Mouse (Mus musculus) liver (tissue): ENCODE measurements around the gene Cyp2g1.
A peak's percentile ranks its signal among the peaks of the same experiment; 100 is the strongest.
"Not testable (repeated sequence)": the region's sequence is repeated elsewhere in the genome, so short reads cannot be mapped to it uniquely, and the experiment has no call there.

ENCODE experiments used
- DNase-seq: peaks from one replicate; pipeline ENCODE4 v3.0.0-alpha.2; 2020; ENCODE audit warnings: mixed read lengths

Cyp2g1 gene

GRCm38 (mm10) chr7:26808592-26808991 lies at the start of gene Cyp2g1:
Gene Cyp2g1, plus strand, starts transcription at chr7:26808892.
- no peak for DNase-seq

GRCm38 (mm10) chr7:26767084-26767483 lies 41.6 kb upstream of the Cyp2g1 start:
- DNase-seq = no peak

DNA sequence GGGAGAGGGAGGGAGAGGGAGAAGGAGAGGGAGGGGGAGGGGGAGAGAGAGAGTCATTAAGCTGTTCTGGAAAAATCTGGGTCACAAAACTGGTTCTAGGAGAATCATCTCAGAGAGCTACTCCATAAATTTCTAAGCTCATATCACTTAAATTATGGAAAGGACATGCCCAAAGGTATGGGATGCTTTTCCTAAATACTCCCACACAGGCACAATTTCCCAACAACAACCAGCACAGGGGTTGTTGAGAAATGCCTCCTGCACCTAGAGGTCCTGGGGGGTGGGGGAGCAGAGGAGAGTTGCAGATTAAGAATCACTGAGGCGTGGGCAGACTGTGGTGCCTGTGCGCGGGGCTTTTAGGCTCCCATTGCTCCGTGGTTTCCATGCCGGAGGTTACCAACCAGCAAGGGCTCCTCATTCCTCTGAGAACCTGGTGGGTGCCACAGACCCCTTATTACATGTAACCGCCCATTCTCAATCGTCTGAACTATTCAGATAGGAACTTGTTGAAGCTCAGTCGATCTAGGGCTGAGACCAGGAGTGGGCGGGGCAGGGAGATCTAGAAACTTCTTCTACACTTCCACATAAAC lies 38.7 kb upstream of the Cyp2g1 start:
- no peak for DNase-seq

DNA sequence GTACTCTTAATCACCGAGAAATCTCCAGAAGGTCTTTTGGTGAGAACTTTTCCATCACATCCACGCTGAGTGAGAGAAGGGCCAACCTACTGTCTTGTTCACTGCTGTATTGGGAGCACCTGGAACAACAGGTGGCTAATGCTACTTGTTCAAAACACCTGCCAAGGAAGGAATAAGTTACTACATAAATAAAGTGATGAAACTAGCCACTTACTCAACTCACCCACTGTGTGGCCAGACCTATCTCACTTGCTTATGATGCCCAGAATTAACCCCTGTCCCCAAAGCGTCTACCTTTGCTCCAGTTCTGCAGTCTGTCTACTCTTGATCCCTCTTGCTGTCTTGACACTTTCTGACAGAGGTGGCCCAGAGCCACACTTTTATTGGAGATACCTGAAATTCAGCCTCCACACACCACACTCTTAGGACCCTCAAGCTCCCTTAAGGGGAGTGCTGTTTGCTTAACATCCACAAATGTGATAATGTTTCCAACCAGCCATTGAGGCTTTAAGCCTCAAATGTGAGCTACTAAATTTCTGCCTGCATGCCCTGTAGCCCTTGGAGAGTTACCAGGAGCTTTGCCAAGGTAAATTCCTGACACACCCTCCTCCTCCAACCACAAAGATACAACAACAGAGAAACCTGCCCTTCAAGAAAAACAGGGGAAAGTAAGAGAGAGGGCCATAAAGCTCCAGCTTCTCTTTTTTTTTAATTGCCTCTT lies 35.7 kb upstream of the Cyp2g1 start:
- no peak for DNase-seq

GRCm38 (mm10) chr7:26775866-26776265 lies 32.8 kb upstream of the Cyp2g1 start:
- DNase-seq = no peak

GRCm38 (mm10) chr7:26777806-26778205 lies 30.9 kb upstream of the Cyp2g1 start:
- no peak for DNase-seq

DNA sequence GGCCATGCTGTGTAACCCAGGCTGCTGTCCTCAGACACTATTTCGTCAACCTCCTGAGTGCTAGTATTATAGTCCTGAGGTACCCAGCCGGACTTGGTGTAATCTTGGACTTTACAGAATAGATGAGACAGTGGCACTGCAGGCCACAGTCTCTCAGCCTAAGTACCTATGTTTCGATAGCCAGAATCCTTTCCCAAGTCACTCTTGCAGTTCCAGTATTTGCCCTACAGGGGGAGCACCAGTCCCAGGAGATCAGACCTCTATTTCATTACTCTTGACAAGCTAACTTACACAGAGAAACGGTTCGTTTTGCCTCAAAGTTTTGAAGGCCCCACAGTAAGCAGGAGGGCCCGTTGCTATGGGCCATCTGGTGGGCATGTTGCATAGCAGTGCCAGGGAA lies 30.2 kb upstream of the Cyp2g1 start:
- DNase-seq = peak; percentile 54

DNA sequence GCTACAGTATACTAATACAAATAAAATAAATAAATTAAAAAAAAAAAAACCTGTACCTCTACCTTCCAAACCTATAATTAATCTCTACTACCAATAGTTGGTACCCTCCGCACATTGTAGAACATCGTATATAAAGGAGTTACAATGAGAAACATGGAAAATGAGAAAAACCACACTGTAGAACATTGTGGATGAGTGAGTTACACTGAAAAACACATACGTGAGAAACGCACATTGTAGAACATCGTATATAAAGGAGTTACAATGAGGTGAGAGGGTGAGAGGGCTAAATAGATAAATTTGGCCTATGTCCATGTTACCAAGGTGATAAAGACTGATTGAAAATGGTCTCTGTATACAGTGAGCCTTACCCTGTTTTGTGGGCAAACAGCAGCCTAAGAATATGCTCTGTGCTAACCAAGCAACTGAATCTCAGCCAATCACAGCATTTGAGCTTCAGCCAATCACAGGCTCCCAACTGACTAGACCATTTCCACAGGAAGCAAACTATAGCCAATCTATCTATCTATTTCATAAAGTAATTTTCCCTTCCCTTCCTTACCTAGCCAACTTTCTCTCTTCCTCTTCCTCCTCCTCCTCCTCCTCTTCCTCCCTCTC lies 28.8 kb upstream of the Cyp2g1 start:
- DNase-seq = no peak

DNA sequence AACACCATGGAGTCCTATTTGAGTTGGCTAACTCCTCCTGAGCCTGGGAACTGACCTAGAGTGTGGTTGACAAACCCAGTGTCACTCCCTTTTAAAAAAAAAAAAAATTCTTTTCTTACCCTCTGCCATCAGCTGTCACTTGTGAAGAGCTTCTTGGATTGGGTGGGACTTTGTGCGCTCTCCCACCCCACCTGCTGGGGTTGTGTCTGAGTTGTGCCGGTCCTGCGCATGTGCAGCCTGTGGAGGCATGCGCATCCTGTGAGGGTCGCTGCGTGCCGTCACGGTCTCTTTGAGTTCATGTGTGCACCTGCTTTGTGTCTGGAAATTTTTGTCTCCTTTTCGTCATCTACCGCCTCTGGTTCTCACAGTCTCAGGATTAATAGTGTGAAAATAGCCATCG lies 28.2 kb upstream of the Cyp2g1 start:
- no peak for DNase-seq

GRCm38 (mm10) chr7:26780998-26781766 lies 27.5 kb upstream of the Cyp2g1 start:
- DNase-seq = no peak

DNA sequence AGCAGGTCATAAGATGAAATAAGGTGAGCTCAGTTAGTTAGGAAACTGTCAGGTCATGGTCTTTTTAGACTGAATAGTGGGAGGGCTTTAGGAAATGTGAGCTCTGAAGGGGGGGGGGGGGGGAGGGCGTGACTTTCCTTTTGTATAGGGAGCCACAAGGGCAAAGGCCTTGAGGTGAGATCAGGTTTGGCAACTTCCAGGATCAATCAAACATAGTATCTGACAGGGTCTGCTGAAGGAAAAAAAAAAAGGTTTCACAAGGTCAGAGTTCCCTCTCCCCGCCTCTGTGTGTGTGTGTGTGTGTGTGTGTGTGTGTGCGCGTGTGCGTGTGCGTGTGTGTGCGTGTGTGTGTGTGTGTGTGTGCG lies 26.9 kb upstream of the Cyp2g1 start:
- DNase-seq = peak; percentile 27

GRCm38 (mm10) chr7:26783163-26783562 lies 25.5 kb upstream of the Cyp2g1 start:
- DNase-seq = no peak

- not testable (repeated sequence) for DNase-seq
Observed at GRCm38 (mm10) chr7:26786013-26786412, 22.7 kb upstream of the Cyp2g1 start.

DNA sequence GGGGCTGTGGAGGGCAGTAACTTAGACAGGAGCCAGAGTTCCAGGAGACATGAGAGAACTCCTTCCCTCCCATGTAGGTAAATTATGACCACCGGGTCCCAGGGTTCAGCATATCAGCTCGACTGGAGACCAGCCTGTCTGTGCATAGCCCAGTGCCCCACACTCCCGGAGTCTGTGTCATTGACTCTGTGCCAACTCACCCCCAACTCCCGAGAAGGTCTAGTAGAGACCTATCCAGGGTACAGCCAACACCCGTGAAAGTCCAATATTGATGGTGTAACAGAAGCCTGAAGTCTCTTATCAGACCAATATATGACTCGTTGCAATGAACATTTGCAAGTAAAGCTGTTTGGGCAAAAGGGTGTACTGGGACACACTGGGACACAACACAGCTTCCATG lies 18.7 kb upstream of the Cyp2g1 start:
- DNase-seq = no peak

DNA sequence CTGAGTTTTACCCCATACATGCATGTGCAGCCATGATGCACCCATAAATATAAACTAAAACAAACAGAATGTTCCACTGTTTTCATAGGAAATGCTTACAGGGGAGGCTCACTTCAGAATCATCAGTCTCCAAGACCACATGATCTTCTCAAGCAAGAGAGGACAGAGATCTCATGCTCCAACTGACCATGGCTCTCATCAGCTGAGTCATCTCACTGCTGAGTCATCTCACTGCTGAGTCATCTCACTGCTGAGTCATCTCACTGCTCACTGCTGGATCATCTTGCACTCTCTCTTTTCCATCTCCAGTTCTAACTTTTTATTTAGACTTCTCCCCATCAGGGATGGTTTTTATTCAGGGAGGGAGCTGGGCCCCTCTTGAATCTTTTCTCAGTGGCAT lies 8.6 kb upstream of the Cyp2g1 start:
- DNase-seq = no peak

GRCm38 (mm10) chr7:26800996-26801395 lies 7.7 kb upstream of the Cyp2g1 start:
- no peak for DNase-seq

GRCm38 (mm10) chr7:26831556-26832292 lies 23.0 kb downstream of the Cyp2g1 start:
- DNase-seq = not testable (repeated sequence)

DNA sequence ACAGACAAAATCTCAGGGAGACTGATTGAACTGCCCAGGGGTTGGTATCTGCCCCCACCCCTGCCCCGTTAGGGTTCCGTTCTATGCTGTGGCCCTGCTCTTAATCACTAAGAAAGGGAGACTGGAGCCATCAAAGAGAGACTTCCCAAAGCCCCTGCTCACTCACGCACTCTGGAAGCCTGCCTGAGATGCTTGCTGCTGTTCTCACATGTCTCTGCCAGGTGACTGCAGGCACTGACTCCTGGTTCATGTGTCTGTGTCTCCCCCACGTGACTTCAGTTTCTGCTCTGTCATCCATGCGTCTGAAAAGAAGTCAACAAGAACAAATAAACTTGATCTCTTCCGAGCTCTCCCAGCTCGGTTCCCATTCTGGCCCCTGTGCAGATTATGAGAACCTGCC lies 24.0 kb downstream of the Cyp2g1 start:
- not testable (repeated sequence) for DNase-seq

DNA sequence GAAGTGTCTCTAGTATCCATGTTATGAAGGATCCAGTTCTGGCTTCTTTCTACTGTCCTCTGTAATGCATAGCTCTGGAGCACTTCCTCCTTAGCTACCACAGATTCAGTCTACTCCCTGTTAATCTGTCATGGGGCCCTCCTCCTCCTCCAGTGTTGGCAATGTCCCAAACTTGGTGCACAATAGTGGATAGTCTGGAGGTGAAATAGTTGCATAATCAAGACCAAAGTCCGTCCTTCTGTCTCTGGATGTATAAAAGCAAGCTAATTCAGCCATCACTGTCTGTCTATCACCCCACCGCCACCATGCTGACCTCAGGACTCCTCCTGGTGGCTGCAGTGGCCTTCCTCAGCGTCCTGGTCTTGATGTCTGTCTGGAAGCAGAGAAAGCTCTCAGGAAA lies 26.4 kb downstream of the Cyp2g1 start, which contains the start of gene Cyp2a5:
Gene Cyp2a5, plus strand, starts transcription at position 247 of the 400 bp plus-strand sequence.
- DNase-seq = not testable (repeated sequence)

GRCm38 (mm10) chr7:26843400-26843799 lies 34.7 kb downstream of the Cyp2g1 start:
- DNase-seq = not testable (repeated sequence)

- DNase-seq = not testable (repeated sequence)
Observed at GRCm38 (mm10) chr7:26850063-26850462, 41.4 kb downstream of the Cyp2g1 start.
